In the genomic region with DNA sequence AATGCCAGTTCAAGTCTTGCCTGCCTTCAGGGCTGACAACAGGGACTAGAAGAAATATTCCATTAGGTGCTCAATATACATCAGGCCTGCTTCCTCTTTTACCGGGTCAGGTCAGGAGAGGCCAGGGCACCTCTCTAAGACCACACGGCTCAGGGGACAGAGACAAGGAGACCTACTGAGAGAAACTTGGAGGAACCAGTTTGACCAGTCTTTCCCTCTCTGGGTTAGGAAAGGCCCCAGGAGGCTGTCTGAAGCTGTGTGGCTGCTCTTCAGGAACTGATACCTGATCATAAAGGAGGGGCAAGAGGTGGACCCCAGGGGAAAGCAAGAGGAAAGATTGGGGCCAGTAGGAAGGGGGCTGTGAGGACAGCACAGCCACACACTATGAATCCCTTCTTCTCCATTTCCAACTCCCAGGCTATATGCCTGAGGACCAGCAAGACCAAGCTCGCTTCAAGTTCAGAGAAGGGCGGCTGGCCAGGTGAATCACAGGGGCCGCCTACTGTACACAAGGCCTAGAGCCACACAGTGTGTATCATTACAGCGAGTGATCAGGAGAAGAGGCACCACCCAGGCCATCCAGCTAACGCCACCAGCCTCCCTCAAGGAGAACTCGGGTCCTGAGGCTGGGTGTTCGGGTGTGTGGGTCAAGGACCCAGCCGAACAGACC, we compare ENCODE assay signal across 8 mouse cellular contexts. TPM values are rescaled to one million over a fixed set of nuclear protein-coding genes. Genes with fewer than 3 reads are reported as not detected.
DNase-seq lines count a peak whose midpoint lies in the region; ATAC-seq and TF ChIP-seq lines count a peak whose summit lies in the region.

No protein-coding gene starts in this region.

- peak overlapping the region; percentile 22 for H3K9ac ChIP-seq in heart, embryonic 14.5 days (ENCODE audit: low read length)
- no peak overlapping the region for H3K9ac ChIP-seq in hindbrain, embryonic 14.5 days

- no peak for ATAC-seq in heart, embryonic 14.5 days (ENCODE audit: insufficient number of reproducible peaks, insufficient read depth, low FRiP score, low read depth)
- ATAC-seq in hindbrain, embryonic 14.5 days (ENCODE audit: low FRiP score), result no peak
- no peak for ATAC-seq in CD4-positive, CD25-positive, alpha-beta regulatory T cell, adult 4 months

- H3K4me1 ChIP-seq in heart, embryonic 14.5 days (ENCODE audit: control insufficient read depth in 2 of 2, insufficient read depth in 2 of 2, low read length in 2 of 2), result peaks cover 22 to 34% of the 10 kb centered on the region in 2 experiments
- peaks cover 8% of the 10 kb centered on the region; the same call in 1 of the 2 replicates for H3K4me1 ChIP-seq in bone marrow, adult 2 months (ENCODE audit: control insufficient read depth, insufficient read depth, low read length)
- peaks cover 16% of the 10 kb centered on the region for H3K4me1 ChIP-seq in hindbrain, embryonic 14.5 days (replicated peaks; ENCODE audit: control insufficient read depth, insufficient read depth, low read length)

- TF ChIP-seq POLR2A in bone marrow, adult 2 months (IDR thresholded peaks at IDR 0.05; ENCODE audit: borderline replicate concordance, control insufficient read depth, low read depth, low read length), result no peak

- DNase-seq in heart, postnatal 4 days, result no peak
- DNase-seq in hindbrain, embryonic 14.5 days (ENCODE audit: low spot score), result no peak
- DNase-seq in lung, postnatal 36 days, result peak; percentile 74
- no peak for DNase-seq in thymus, postnatal 14 days
- no peak for DNase-seq in right cerebral cortex, postnatal 36 days (ENCODE audit: low spot score in 2 of 2)

- H3K36me3 ChIP-seq in heart, embryonic 14.5 days (ENCODE audit: control insufficient read depth, insufficient read depth, low read length), result peaks cover 12% of the 10 kb centered on the region
- 0 out of 2 replicates have a peak, but pooled peaks cover under 1% of the 10 kb centered on the region for H3K36me3 ChIP-seq in hindbrain, embryonic 14.5 days (replicated peaks; ENCODE audit: control insufficient read depth, insufficient read depth)

- H3K27ac ChIP-seq in heart, embryonic 14.5 days (replicated peaks in 1 of 2; ENCODE audit: control insufficient read depth in 1 of 2, insufficient read depth in 1 of 2, low read depth in 2 of 2, low read length in 2 of 2), result 0 out of 4 replicates have a peak overlapping the region, but pooled peaks of 1 of the 2 experiments have one; percentile 46
- H3K27ac ChIP-seq in bone marrow, adult 2 months (ENCODE audit: control insufficient read depth, insufficient read depth, low read depth, low read length, poor library complexity), result no peak overlapping the region
- H3K27ac ChIP-seq in hindbrain, embryonic 14.5 days, result no peak overlapping the region

- TF ChIP-seq CTCF in bone marrow, adult 2 months (IDR thresholded peaks at IDR 0.05; ENCODE audit: control insufficient read depth, insufficient read depth, low read length), result no peak

- peak overlapping the region in 1 of 2 experiments; percentile 68; a peak in 2 of 4 replicates for H3K4me3 ChIP-seq in heart, embryonic 14.5 days (ENCODE audit: control insufficient read depth in 1 of 2, insufficient read depth in 1 of 2, low read depth in 1 of 2, low read length in 2 of 2)
- peak overlapping the region; percentile 1 for H3K4me3 ChIP-seq in bone marrow, adult 2 months (replicated peaks; ENCODE audit: control insufficient read depth, low read depth, low read length)
- H3K4me3 ChIP-seq in hindbrain, embryonic 14.5 days (replicated peaks; ENCODE audit: low read length), result no peak overlapping the region

- peak overlapping the region; percentile 99 for H3K4me2 ChIP-seq in heart, embryonic 14.5 days (ENCODE audit: low read length)
- peak overlapping the region; percentile 99 for H3K4me2 ChIP-seq in hindbrain, embryonic 14.5 days (replicated peaks)

- H3K9me3 ChIP-seq in heart, embryonic 14.5 days (ENCODE audit: control insufficient read depth, low read length), result no peaks in the 10 kb centered on the region
- no peaks in the 10 kb centered on the region for H3K9me3 ChIP-seq in hindbrain, embryonic 14.5 days (ENCODE audit: control insufficient read depth, low read length)

- WGBS in heart, embryonic 14.5 days, result 76% methylated on average over 10 of the region's 10 CpGs
- WGBS in bone marrow, adult 2 months, result 70% methylated on average over 10 of the region's 10 CpGs
- WGBS in hindbrain, embryonic 14.5 days, result 80% methylated on average over 10 of the region's 10 CpGs

- H3K27me3 ChIP-seq in heart, embryonic 14.5 days (ENCODE audit: control insufficient read depth, insufficient read depth, low read length), result no peaks in the 10 kb centered on the region
- H3K27me3 ChIP-seq in hindbrain, embryonic 14.5 days (ENCODE audit: control insufficient read depth, insufficient read depth, low read length), result no peaks in the 10 kb centered on the region

RNA-seq across cellular contexts. Expression of gene Gm20431, which starts 2.0 kb away (rescaled TPM):
- 0.19 and 5.2 TPM in 2 replicates for polyA plus RNA-seq in heart, embryonic 14.5 days (2014; fragmentation: Nextera tagmentation; extraction: Ambion mirVana)
- 10 to 100 TPM; 23.0 to 26.1 TPM for total RNA-seq in heart, postnatal 4 days (2021)
- polyA plus RNA-seq in bone marrow, adult 2 months (2011; ENCODE audit: insufficient read depth, insufficient read length, low replicate concordance, missing spikeins), result not detected in 2 replicates
- 15.5 and 19.8 TPM in 2 replicates for polyA plus RNA-seq in hindbrain, embryonic 14.5 days (2014; fragmentation: Nextera tagmentation; extraction: Ambion mirVana)
- polyA plus RNA-seq in CD4-positive, CD25-positive, alpha-beta regulatory T cell, adult 4 months (2017; shearing (Covaris generic)), result not detected

RNA-seq across cellular contexts. Expression of gene Ube2v1, which starts 27.4 kb away (rescaled TPM):
- polyA plus RNA-seq in heart, embryonic 14.5 days (2014; fragmentation: Nextera tagmentation; extraction: Ambion mirVana), result 166 and 175 TPM in 2 replicates
- 100 to 1,000 TPM; 131 to 137 TPM for total RNA-seq in heart, postnatal 4 days (2021)
- 73.5 and 124 TPM in 2 replicates for polyA plus RNA-seq in bone marrow, adult 2 months (2011; ENCODE audit: insufficient read depth, insufficient read length, low replicate concordance, missing spikeins)
- 302 and 313 TPM in 2 replicates for polyA plus RNA-seq in hindbrain, embryonic 14.5 days (2014; fragmentation: Nextera tagmentation; extraction: Ambion mirVana)
- 100 to 1,000 TPM; 373 to 544 TPM for polyA plus RNA-seq in CD4-positive, CD25-positive, alpha-beta regulatory T cell, adult 4 months (2017; shearing (Covaris generic))

RNA-seq across cellular contexts. Expression of gene Cebpb, which starts 29.4 kb away (rescaled TPM):
- 14.2 and 17.0 TPM in 2 replicates for polyA plus RNA-seq in heart, embryonic 14.5 days (2014; fragmentation: Nextera tagmentation; extraction: Ambion mirVana)
- total RNA-seq in heart, postnatal 4 days (2021), result 10 to 100 TPM; 15.9 to 16.6 TPM
- 13.0 and 19.5 TPM in 2 replicates for polyA plus RNA-seq in bone marrow, adult 2 months (2011; ENCODE audit: insufficient read depth, insufficient read length, low replicate concordance, missing spikeins)
- polyA plus RNA-seq in hindbrain, embryonic 14.5 days (2014; fragmentation: Nextera tagmentation; extraction: Ambion mirVana), result 3.5 and 3.6 TPM in 2 replicates
- 1 to 10 TPM in 1 of 2 experiments, under 1 TPM in 1; 0.70 to 2.7 TPM for polyA plus RNA-seq in CD4-positive, CD25-positive, alpha-beta regulatory T cell, adult 4 months (2017; shearing (Covaris generic))

RNA-seq across cellular contexts. Expression of gene Tmem189, which starts 30.3 kb away (rescaled TPM):
- 40.6 and 40.9 TPM in 2 replicates for polyA plus RNA-seq in heart, embryonic 14.5 days (2014; fragmentation: Nextera tagmentation; extraction: Ambion mirVana)
- total RNA-seq in heart, postnatal 4 days (2021), result 10 to 100 TPM; 41.1 to 41.6 TPM
- 20.8 and 36.2 TPM in 2 replicates for polyA plus RNA-seq in bone marrow, adult 2 months (2011; ENCODE audit: insufficient read depth, insufficient read length, low replicate concordance, missing spikeins)
- polyA plus RNA-seq in hindbrain, embryonic 14.5 days (2014; fragmentation: Nextera tagmentation; extraction: Ambion mirVana), result 33.9 and 37.5 TPM in 2 replicates
- polyA plus RNA-seq in CD4-positive, CD25-positive, alpha-beta regulatory T cell, adult 4 months (2017; shearing (Covaris generic)), result 10 to 100 TPM; 12.2 to 16.0 TPM
